Mouse (Mus musculus) midbrain, embryonic 15.5 days (tissue): ENCODE measurements around the gene Togaram1. TPM values are rescaled to one million over a fixed set of nuclear protein-coding genes. Genes with fewer than 3 reads are reported as not detected.

Experiments
- ATAC-seq: fragments of 200-750 bp; cut with Nextera tagmentation; replicated peaks from 2 replicates; pipeline ENCODE4 v1.8.0; 2017; ENCODE audit warnings: moderate TSS enrichment
- H3K27ac ChIP-seq: fragments of 300-500 bp; sonication (generic); 2 replicates; pipeline ENCODE4 v1.5.1; 2015; ENCODE audit warnings: mild to moderate bottlenecking, inconsistent platforms
- H3K27me3 ChIP-seq: fragments of 300-500 bp; sonication (generic); replicated peaks from 2 replicates; pipeline ENCODE4 v1.6.1; 2015; ENCODE audit warnings: inconsistent platforms
- H3K36me3 ChIP-seq: fragments of 300-500 bp; sonication (generic); replicated peaks from 2 replicates; pipeline ENCODE4 v1.6.1; 2015; ENCODE audit warnings: inconsistent platforms
- H3K4me1 ChIP-seq: fragments of 300-500 bp; sonication (generic); 2 replicates; pipeline ENCODE4 v1.6.1; 2015; ENCODE audit warnings: inconsistent platforms
- H3K4me2 ChIP-seq: fragments of 300-500 bp; sonication (generic); 2 replicates; pipeline ENCODE4 v1.6.1; 2015; ENCODE audit warnings: inconsistent platforms, mild to moderate bottlenecking, moderate library complexity
- H3K4me3 ChIP-seq: fragments of 300-500 bp; sonication (generic); 2 replicates; pipeline ENCODE4 v1.5.1; 2015; ENCODE audit warnings: mild to moderate bottlenecking, inconsistent platforms
- H3K9ac ChIP-seq: fragments of 300-500 bp; sonication (generic); 2 replicates; pipeline ENCODE4 v1.6.1; 2015; ENCODE audit warnings: mild to moderate bottlenecking, inconsistent platforms
- H3K9me3 ChIP-seq: fragments of 300-500 bp; sonication (generic); 2 replicates; pipeline ENCODE4 v1.6.1; 2016; ENCODE audit warnings: inconsistent platforms
- WGBS: fragments of 180-500 bp; shearing (Covaris S2); methylation state at CpG from one replicate; pipeline ENCODE4 v1.1.7; 2015; ENCODE audit warnings: mixed read lengths; 5-methylcytosine and 5-hydroxymethylcytosine counted together
- polyA plus RNA-seq: library from polyadenylated mRNA; unstranded; fragments of >200 nt; fragmentation: Nextera tagmentation; extraction: Ambion mirVana; gene quantifications from 2 replicates; pipeline ENCODE4 v1.2.1, GENCODE M21; 2015

Gene Togaram1
- polyA plus RNA-seq, 1 experiment from 2014 or later: 25.4 TPM

DNA sequence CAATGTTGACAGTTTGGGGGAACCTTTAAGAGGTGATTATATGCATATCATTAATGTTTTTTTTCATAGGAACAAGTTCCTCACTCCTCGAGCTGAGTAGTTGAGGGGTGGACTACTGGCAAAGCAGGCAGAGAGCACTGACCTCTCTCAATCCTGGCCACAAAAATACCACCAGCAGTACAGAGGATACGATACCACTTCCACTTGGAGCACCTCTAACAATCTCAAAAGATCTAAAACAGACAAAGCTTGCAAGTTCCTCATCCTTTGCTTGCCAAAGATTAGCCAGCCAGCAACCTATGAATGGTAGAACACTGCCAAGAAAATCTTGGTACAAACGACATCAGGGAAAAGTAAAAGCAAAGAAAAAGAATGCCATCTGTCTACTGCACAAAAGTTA lies 100.6 kb downstream of the Togaram1 start:
- ATAC-seq: no peak
- peaks cover 37% of the 10 kb centered on the region for H3K36me3 ChIP-seq
- no peaks in the 10 kb centered on the region for H3K27me3 ChIP-seq
- 75% methylated on average over 3 of the region's 3 CpGs for WGBS
- no peaks in the 10 kb centered on the region for H3K4me1 ChIP-seq
- no peak overlapping the region for H3K4me2 ChIP-seq
- no peaks in the 10 kb centered on the region for H3K9me3 ChIP-seq
- no peak overlapping the region for H3K27ac ChIP-seq
- H3K9ac ChIP-seq: no peak overlapping the region
- H3K4me3 ChIP-seq: no peak overlapping the region

- Histone ChIP-seq H3K4me1 (peaks cover 9% of the 10 kb centered on the region; the same call in 1 of the 2 replicates), H3K4me2 (no peak overlapping the region), H3K27me3 (no peaks in the 10 kb centered on the region), H3K27ac (no peak overlapping the region), H3K9me3 (no peaks in the 10 kb centered on the region), H3K4me3 (no peak overlapping the region), H3K9ac (no peak overlapping the region), H3K36me3 (peaks cover 27% of the 10 kb centered on the region)
- no peak for ATAC-seq
- 89% methylated on average over 4 of the region's 4 CpGs for WGBS
Measured at GRCm38 (mm10) chr12:65068409-65068808, 102.8 kb downstream of the Togaram1 start.

Other genes with a start within 250 kb of the Togaram1 start
- gene Gm527, start 47.9 kb upstream of the Togaram1 start, polyA plus RNA-seq: 1.7 and 2.4 TPM in 2 replicates
- 27.2 and 27.7 TPM in 2 replicates for gene Klhl28, start 270 bp upstream of the Togaram1 start, polyA plus RNA-seq
- gene Prpf39, start 70.5 kb downstream of the Togaram1 start, polyA plus RNA-seq: 49.8 and 52.2 TPM in 2 replicates
- gene Fkbp3, start 108.2 kb downstream of the Togaram1 start, polyA plus RNA-seq: 353 and 367 TPM in 2 replicates
- gene Fancm, start 109.8 kb downstream of the Togaram1 start, polyA plus RNA-seq: 6.0 and 7.9 TPM in 2 replicates
- gene Mis18bp1, start 206.8 kb downstream of the Togaram1 start, polyA plus RNA-seq: 8.2 and 9.1 TPM in 2 replicates